Mouse (Mus musculus) testis, adult 2 months (tissue): ENCODE measurements around the gene Sgsm3.

Experiments
- CTCF ChIP-seq: fragments of 200-500 bp; IDR thresholded peaks from 2 replicates; pipeline ENCODE4 v1.5.1; 2012; ENCODE audit warnings: low read depth, mild to moderate bottlenecking, inconsistent platforms, low read length, moderate library complexity; ENCODE audit not compliant: control insufficient read depth, insufficient read depth, insufficient replicate concordance
- POLR2A ChIP-seq: fragments of 200-500 bp; IDR thresholded peaks from 2 replicates; pipeline ENCODE4 v1.6.1; 2012; ENCODE audit warnings: low read depth, mild to moderate bottlenecking, inconsistent platforms, low read length, moderate library complexity; ENCODE audit not compliant: control insufficient read depth

- no peak for TF ChIP-seq CTCF
- TF ChIP-seq POLR2A, result no peak
Observed at GRCm38 (mm10) chr15:80930048-80930571, 47.5 kb upstream of the Sgsm3 start.
